Mouse (Mus musculus) neural tube, embryonic 11.5 days (tissue): ENCODE data around the gene 1810049J17Rik. TPM values are rescaled to one million over a fixed set of nuclear protein-coding genes. Genes with fewer than 3 reads are reported as not detected.

Source experiments
- ATAC-seq: fragments of 200-750 bp; cut with Nextera tagmentation; 2 replicates; pipeline ENCODE4 v1.8.0; 2017; ENCODE audit warnings: moderate number of reproducible peaks, mild to moderate bottlenecking, moderate TSS enrichment, moderate library complexity; ENCODE audit not compliant: insufficient read depth, low FRiP score, low TSS enrichment
- DNase-seq: peaks from one replicate; pipeline ENCODE4 v3.0.0-alpha.2; 2015; ENCODE audit warnings: low spot score
- H3K27ac ChIP-seq: fragments of 300-500 bp; sonication (generic); 2 replicates; pipeline ENCODE4 v1.5.1; 2014; ENCODE audit warnings: low read depth, mild to moderate bottlenecking, low read length
- H3K27me3 ChIP-seq: fragments of 300-500 bp; sonication (generic); 2 replicates; pipeline ENCODE4 v1.6.1; 2014; ENCODE audit warnings: mild to moderate bottlenecking, low read length, mixed read lengths; ENCODE audit not compliant: control insufficient read depth, insufficient read depth
- H3K36me3 ChIP-seq: fragments of 300-500 bp; sonication (generic); 2 replicates; pipeline ENCODE4 v1.6.1; 2014; ENCODE audit warnings: mild to moderate bottlenecking, low read length, moderate library complexity, mixed read lengths; ENCODE audit not compliant: control insufficient read depth, insufficient read depth
- H3K4me1 ChIP-seq: fragments of 300-500 bp; sonication (generic); 2 replicates; pipeline ENCODE4 v1.6.1; 2014; ENCODE audit warnings: low read length, mixed read lengths; ENCODE audit not compliant: control insufficient read depth, insufficient read depth
- H3K4me2 ChIP-seq: fragments of 300-500 bp; sonication (generic); 2 replicates; pipeline ENCODE4 v1.6.1; 2014; ENCODE audit warnings: low read depth, mild to moderate bottlenecking, moderate library complexity
- H3K4me3 ChIP-seq: fragments of 300-500 bp; sonication (generic); 2 replicates; pipeline ENCODE4 v1.5.1; 2014; ENCODE audit warnings: low read depth, low read length
- H3K9ac ChIP-seq: fragments of 300-500 bp; sonication (generic); 2 replicates; pipeline ENCODE4 v1.6.1; 2014; ENCODE audit warnings: mild to moderate bottlenecking, low read length
- H3K9me3 ChIP-seq: fragments of 300-500 bp; sonication (generic); 2 replicates; pipeline ENCODE4 v1.6.1; 2016; ENCODE audit warnings: low read length; ENCODE audit not compliant: control insufficient read depth
- WGBS: fragments of 180-500 bp; shearing (Covaris S2); extraction: QIAGEN DNeasy Blood & Tissue Kit; methylation state at CpG from one replicate; pipeline ENCODE4 v1.1.7; 2014; 5-methylcytosine and 5-hydroxymethylcytosine counted together
- polyA plus RNA-seq: library from polyadenylated mRNA; unstranded; fragments of >200 nt; fragmentation: Nextera tagmentation; extraction: Ambion mirVana; gene quantifications from 2 replicates; pipeline ENCODE4 v1.2.1, GENCODE M21; 2014

The 1810049J17Rik gene
- polyA plus RNA-seq, 1 experiment from 2014 or later = 1.6 TPM

- no peak overlapping the region for H3K4me2 ChIP-seq
- H3K9ac ChIP-seq = no peak overlapping the region
- no peaks in the 10 kb centered on the region for H3K9me3 ChIP-seq
- H3K27me3 ChIP-seq = no peaks in the 10 kb centered on the region
- H3K36me3 ChIP-seq = 0 out of 2 replicates have a peak, but pooled peaks cover 2% of the 10 kb centered on the region
- no peak overlapping the region for H3K27ac ChIP-seq
- no peaks in the 10 kb centered on the region for H3K4me1 ChIP-seq
- DNase-seq (no peak), ATAC-seq (no peak)
- WGBS = 92% methylated on average over 6 of the region's 6 CpGs
- no peak overlapping the region for H3K4me3 ChIP-seq
Measured at GRCm38 (mm10) chr15:12355261-12355660, 33.6 kb upstream of the 1810049J17Rik start.

GRCm38 (mm10) chr15:12354281-12354810, 32.6 kb upstream of the 1810049J17Rik start:
- H3K4me1 ChIP-seq = no peaks in the 10 kb centered on the region
- ATAC-seq = no peak
- 91% methylated on average over 2 of the region's 2 CpGs for WGBS
- H3K4me3 ChIP-seq = no peak overlapping the region
- H3K4me2 ChIP-seq = no peak overlapping the region
- 0 out of 2 replicates have a peak, but pooled peaks cover 3% of the 10 kb centered on the region for H3K36me3 ChIP-seq
- no peak for DNase-seq
- no peaks in the 10 kb centered on the region for H3K9me3 ChIP-seq
- H3K27me3 ChIP-seq = no peaks in the 10 kb centered on the region
- no peak overlapping the region for H3K9ac ChIP-seq
- no peak overlapping the region for H3K27ac ChIP-seq

- H3K27me3 ChIP-seq = no peaks in the 10 kb centered on the region
- H3K27ac ChIP-seq = no peak overlapping the region
- no peak overlapping the region for H3K4me3 ChIP-seq
- H3K4me1 ChIP-seq = no peaks in the 10 kb centered on the region
- 93% methylated on average over 7 of the region's 7 CpGs for WGBS
- H3K36me3 ChIP-seq = 0 out of 2 replicates have a peak, but pooled peaks cover 3% of the 10 kb centered on the region
- H3K9ac ChIP-seq = no peak overlapping the region
- H3K4me2 ChIP-seq = no peak overlapping the region
- ATAC-seq (no peak), DNase-seq (no peak)
- H3K9me3 ChIP-seq = no peaks in the 10 kb centered on the region
Measured at GRCm38 (mm10) chr15:12351470-12351869, 29.8 kb upstream of the 1810049J17Rik start.

- WGBS = 94% methylated on average over 5 of the region's 5 CpGs
- 0 out of 2 replicates have a peak, but pooled peaks cover 3% of the 10 kb centered on the region for H3K36me3 ChIP-seq
- H3K27ac ChIP-seq = no peak overlapping the region
- no peak for DNase-seq
- ATAC-seq = no peak
- no peaks in the 10 kb centered on the region for H3K9me3 ChIP-seq
- H3K4me1 ChIP-seq = no peaks in the 10 kb centered on the region
- no peak overlapping the region for H3K4me2 ChIP-seq
- H3K27me3 ChIP-seq = no peaks in the 10 kb centered on the region
- no peak overlapping the region for H3K9ac ChIP-seq
- H3K4me3 ChIP-seq = no peak overlapping the region
Measured at GRCm38 (mm10) chr15:12349840-12350239, 28.1 kb upstream of the 1810049J17Rik start.

- Histone ChIP-seq H3K4me3 (no peak overlapping the region), H3K27ac (no peak overlapping the region), H3K9me3 (no peaks in the 10 kb centered on the region), H3K4me2 (no peak overlapping the region), H3K36me3 (0 out of 2 replicates have a peak, but pooled peaks cover 3% of the 10 kb centered on the region), H3K4me1 (no peaks in the 10 kb centered on the region), H3K27me3 (no peaks in the 10 kb centered on the region), H3K9ac (no peak overlapping the region)
- no peak for ATAC-seq
- WGBS = 94% methylated on average over 3 of the region's 3 CpGs
- DNase-seq = no peak
Measured at GRCm38 (mm10) chr15:12348950-12349349, 27.3 kb upstream of the 1810049J17Rik start.

- H3K27me3 ChIP-seq = no peaks in the 10 kb centered on the region
- H3K9ac ChIP-seq = no peak overlapping the region
- no peak for DNase-seq
- WGBS = 90% methylated on average over 3 of the region's 3 CpGs
- no peaks in the 10 kb centered on the region for H3K4me1 ChIP-seq
- H3K27ac ChIP-seq = no peak overlapping the region
- ATAC-seq = no peak
- no peak overlapping the region for H3K4me2 ChIP-seq
- H3K36me3 ChIP-seq = 0 out of 2 replicates have a peak, but pooled peaks cover 2% of the 10 kb centered on the region
- H3K9me3 ChIP-seq = no peaks in the 10 kb centered on the region
- H3K4me3 ChIP-seq = no peak overlapping the region
Measured at GRCm38 (mm10) chr15:12346916-12347315, 25.2 kb upstream of the 1810049J17Rik start.

- Histone ChIP-seq H3K9ac (no peak overlapping the region; the same call in 1 of the 2 replicates), H3K36me3 (no peaks in the 10 kb centered on the region), H3K27me3 (no peaks in the 10 kb centered on the region), H3K27ac (no peak overlapping the region), H3K4me1 (peaks cover 5% of the 10 kb centered on the region), H3K4me2 (no peak overlapping the region), H3K9me3 (no peaks in the 10 kb centered on the region), H3K4me3 (no peak overlapping the region)
- no peak for ATAC-seq
- 50% methylated on average over 4 of the region's 4 CpGs for WGBS
- no peak for DNase-seq
Measured at GRCm38 (mm10) chr15:12341401-12341758, 19.7 kb upstream of the 1810049J17Rik start.

- Histone ChIP-seq H3K4me2 (no peak overlapping the region), H3K36me3 (no peaks in the 10 kb centered on the region), H3K4me3 (no peak overlapping the region), H3K9me3 (no peaks in the 10 kb centered on the region), H3K9ac (no peak overlapping the region), H3K27ac (no peak overlapping the region), H3K4me1 (peaks cover 5% of the 10 kb centered on the region), H3K27me3 (no peaks in the 10 kb centered on the region)
- 67% methylated on average over 5 of the region's 5 CpGs for WGBS
- ATAC-seq (no peak), DNase-seq (no peak)
Measured at GRCm38 (mm10) chr15:12340536-12341400, 19.1 kb upstream of the 1810049J17Rik start.

- H3K27me3 ChIP-seq = no peaks in the 10 kb centered on the region
- no peaks in the 10 kb centered on the region for H3K9me3 ChIP-seq
- WGBS = 94% methylated on average over 3 of the region's 3 CpGs
- no peak overlapping the region for H3K9ac ChIP-seq
- DNase-seq (no peak), ATAC-seq (no peak)
- H3K4me3 ChIP-seq = no peak overlapping the region
- peaks cover 5% of the 10 kb centered on the region for H3K4me1 ChIP-seq
- H3K27ac ChIP-seq = no peak overlapping the region
- no peaks in the 10 kb centered on the region for H3K36me3 ChIP-seq
- H3K4me2 ChIP-seq = no peak overlapping the region
Measured at GRCm38 (mm10) chr15:12337779-12338137, 16.1 kb upstream of the 1810049J17Rik start.
